Mouse (Mus musculus) bone marrow macrophage, adult 2 months (primary cell): ENCODE results near the gene Pcca.

Experiments
- CTCF ChIP-seq: IDR thresholded peaks from 2 replicates; pipeline ENCODE4 v1.5.1; 2012; ENCODE audit warnings: low read depth, mild to moderate bottlenecking, low read length, moderate library complexity
- POLR2A ChIP-seq: IDR thresholded peaks from 2 replicates; pipeline ENCODE4 v1.6.1; 2012; ENCODE audit warnings: mild to moderate bottlenecking, low read depth, low read length, borderline replicate concordance

- TF ChIP-seq POLR2A (no peak), CTCF (no peak)
Measured at GRCm38 (mm10) chr14:122800296-122800695, 266.2 kb downstream of the Pcca start.
